Mouse (Mus musculus) c-Kit-positive CD71-positive TER-119-negative erythroid progenitor cells, embryonic 14.5 days (primary cell): ENCODE data around the gene Ccdc36.
A peak's percentile ranks its signal among the peaks of the same experiment; 100 is the strongest.

Source experiments
- DNase-seq: peaks from one replicate; pipeline ENCODE4 v3.0.0-alpha.2; 2013; ENCODE audit warnings: low read depth

Gene Ccdc36

DNA sequence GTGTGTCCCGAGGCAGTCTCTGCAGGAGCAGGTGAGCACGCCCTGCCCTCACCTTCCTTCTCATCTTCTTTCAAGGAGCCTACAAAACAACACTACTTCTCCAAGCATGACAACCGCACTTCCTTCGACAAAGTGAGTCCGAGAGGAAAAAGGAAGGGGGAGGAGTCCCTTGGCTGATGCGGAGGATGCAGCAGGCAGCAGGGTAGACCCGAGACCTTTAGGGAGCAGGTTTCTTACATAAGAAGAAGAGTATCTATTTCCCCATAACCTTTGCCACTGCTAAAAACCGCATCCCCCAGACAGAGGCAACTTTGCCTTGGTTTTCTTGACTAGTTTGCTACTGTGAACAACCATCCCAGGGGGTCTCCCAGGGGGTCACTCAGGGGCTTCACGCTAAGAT is 16.8 kb upstream of the Ccdc36 start:
- no peak for DNase-seq

DNA sequence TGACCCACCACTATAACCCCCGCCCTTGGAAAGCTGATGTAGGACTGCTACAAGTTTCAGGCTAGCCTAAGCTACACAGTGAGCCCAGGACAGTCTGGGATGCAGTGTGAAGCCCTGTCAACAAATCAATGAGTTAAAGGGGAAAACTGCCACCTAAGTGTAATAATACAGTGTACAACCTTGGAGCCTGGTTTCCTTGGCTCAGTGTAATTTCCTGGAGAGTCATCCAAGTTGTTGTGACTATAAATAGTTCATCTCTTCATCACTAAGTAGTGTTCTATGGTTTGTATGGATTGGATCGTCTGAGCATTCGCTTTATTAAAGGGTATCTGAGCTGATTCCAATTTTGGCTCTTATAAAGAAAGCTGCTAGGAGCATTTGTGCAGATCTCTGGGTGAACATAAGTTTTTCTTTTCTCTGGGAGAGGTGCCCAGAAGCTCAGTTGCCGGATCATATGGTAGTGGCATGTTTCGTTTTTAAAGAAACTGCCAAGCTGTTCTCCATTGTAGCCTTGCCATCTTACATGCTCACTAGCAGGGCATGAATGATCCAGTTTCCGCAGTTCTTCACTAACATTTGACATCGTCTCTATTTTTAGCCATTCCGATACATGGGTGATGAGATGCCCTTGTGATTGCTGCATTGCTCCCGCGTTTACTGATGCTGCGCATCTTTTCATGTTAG is 13.1 kb upstream of the Ccdc36 start:
- no peak for DNase-seq

DNA sequence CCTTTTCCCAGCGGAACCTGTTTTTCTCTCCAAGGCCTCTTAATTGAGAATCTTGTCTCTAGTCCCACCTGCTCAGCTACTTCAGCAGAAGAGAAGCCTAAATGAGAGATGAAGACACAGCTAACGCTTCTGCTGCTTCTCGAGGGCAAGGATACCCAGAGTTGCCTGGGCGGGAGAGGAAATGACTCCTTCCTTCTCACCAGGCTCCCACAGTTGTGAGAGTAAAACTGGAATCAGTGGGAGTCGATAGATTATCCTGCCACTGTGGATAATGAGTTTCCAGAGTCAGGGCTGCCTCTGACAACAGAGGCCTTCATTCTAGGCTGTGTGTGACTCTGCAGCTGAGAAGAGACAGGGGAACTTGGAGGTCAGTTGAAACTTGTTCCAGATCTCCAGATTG is 12.2 kb upstream of the Ccdc36 start:
- DNase-seq, result no peak

DNA sequence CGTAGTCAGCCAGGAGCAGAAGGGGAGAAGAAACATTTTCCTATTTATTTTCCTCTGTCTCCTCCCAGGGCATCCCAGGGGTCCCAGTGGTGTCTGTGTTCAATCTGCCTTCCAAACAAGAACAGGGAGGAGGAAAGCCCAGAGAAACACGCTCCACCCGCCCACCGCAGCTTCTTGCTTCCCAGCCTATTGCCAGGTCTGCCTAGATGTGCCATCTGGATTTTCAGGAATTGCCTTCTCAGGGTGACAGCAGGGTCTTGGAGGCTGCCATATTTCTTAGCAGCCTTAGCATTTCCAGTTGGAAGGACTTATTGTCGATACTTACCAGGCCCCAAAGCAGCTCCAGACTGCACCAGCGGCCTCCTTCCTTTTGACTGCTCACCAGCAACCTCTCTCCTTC is 10.9 kb upstream of the Ccdc36 start:
- no peak for DNase-seq

DNA sequence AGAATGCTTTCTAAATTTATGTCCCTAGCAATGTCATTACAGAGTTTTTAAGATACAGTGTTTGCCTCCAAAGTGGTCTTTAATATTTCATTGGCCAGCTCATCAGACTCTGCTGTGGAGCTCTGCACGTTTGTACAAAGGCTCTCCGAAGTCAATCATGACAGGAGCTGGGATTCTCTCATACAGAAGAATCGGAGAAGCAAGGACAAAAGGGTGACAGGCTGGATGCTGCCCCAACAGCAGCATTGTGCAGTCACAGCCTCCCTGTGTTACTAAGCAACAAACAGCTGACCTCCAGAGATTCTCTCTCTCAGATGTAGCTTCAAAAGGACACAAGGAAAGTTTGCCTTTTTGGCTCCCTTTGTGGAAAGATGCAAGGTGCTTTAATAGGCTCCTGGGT is 7.9 kb upstream of the Ccdc36 start, which contains the start of gene BC048562:
BC048562 (plus strand) TSS at position 301 of the 400 bp plus-strand sequence.
- DNase-seq, result no peak

DNA sequence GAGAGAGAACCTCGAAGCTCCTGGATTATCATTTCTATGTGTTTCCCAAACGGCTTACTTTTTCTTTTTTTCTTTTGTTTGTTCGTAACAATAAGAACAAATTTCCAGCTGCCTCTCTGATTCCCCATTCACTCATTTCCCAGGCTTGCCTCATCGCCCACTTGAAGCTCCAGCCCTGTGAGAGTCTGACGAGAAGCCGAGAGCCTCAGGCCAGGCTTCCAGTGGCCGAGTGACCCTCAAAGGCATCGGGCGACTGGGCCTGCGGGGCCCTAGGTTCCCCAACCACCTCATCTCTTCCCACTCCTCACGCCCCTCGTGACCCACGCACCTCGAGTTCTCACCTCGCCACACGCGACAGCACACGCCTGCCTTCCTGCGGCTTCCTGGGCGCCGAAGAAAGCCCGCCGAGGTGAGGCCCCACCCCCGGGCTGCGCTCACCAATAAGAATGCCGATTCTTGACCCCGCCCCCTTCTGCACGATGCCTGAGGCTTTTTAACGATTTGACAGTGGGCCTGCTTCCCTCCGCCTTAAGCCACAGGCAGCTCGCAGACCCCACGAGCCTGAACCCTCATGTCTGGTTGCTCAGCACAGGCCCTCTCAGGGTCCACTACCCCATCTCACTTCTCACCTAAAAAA is 3.3 kb upstream of the Ccdc36 start:
- DNase-seq, result no peak

DNA sequence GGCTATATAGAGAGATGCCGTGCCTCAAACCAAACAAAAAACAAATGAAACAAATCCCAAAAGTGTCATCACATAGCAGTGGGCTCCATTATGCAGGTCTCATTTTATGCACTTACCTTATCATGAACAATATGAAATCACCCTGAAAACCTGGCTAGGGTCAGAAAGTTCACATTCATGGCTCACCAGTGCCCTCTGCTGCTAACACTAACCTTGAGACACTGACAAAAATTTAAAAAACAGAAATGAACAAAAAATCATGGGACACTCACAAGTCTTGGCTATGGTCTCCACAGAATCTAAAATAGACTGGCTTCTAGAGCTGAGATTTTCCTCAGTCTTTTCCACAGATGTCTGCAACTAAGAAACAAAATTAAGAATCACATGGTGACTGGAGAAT is 16.1 kb downstream of the Ccdc36 start:
- DNase-seq, result peak; percentile 27

DNA sequence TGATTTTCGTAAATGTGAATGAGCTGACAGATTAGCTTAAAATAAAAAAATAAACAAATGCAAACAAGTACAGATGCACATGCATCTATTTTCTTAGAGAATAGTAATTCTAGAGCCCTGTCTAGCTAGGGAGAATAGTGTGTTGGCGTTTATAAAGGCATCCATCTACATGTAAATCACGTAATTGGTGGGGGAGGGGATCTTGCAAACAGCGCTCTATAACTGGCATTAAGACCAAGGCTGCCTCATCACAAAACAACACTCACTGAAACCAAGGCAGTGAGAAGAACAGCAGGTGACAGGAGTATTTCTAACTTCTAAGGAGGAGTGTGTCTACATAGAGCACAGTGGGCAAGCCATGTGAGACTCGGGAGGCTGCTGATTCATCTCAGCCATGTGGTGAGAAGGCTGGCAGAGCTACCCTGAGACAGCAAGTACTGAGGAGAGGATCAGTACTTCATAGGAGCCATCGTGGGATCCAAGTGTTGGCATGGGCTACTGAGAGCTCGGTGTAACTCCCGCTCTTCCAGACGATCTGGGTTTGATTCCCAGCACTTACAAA is 16.8 kb downstream of the Ccdc36 start:
- no peak for DNase-seq

DNA sequence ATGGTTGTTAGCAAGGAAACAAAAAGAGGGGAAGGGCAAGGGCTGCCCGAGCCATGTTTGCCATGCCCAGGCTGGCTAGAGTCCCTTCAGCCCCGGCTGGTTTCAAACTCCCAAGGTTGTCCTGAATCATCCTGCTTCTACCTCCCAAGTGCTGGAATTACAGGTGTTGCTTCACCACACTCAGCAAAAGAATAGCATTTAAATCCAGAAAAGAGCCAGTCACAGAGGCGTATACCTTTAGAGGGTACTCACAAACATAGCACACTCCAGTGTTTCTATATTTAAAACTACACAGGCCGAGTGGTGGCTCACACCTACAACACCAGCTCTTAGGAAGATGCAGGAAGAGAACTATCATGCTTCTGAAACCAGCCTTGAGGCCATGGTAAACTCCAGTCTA is 18.7 kb downstream of the Ccdc36 start:
- no peak for DNase-seq

DNA sequence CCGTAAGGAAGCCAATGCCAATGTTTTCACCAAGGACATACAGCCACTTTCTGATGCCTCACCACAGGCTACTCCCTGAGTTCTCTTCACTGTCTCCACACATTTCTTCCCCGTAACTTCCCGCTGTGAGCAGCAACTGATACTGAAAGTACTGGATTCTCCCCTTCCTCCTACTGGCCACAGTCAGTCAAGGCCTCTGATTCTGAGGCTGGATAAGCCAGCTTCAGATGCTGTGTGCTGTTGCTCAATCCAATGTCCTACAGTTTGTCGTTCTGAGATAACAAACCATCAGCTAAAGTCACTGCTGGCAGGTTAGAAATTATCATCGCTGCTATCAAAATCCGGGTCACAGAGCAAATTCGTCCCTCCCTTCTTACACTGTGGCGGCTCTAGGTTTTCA is 23.8 kb downstream of the Ccdc36 start:
- no peak for DNase-seq

DNA sequence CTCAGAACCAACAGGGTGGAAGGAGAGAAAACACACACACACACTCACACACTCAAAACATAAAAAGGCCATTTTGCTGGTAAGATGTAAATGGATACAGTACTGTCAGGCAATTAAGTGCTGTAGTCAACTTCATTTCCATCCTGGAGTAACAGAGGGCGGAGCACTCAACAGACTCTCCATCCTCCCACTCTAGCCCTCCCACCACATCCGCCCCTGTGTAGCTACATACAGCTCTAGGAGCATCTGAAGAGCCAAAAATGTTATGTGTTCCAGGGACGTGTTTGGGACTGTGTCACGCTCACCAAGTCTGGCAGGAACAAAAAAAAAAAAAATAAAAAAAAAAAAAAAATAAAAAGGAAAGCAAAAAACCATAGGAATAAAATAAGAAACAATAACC is 25.2 kb downstream of the Ccdc36 start:
- DNase-seq, result no peak

DNA sequence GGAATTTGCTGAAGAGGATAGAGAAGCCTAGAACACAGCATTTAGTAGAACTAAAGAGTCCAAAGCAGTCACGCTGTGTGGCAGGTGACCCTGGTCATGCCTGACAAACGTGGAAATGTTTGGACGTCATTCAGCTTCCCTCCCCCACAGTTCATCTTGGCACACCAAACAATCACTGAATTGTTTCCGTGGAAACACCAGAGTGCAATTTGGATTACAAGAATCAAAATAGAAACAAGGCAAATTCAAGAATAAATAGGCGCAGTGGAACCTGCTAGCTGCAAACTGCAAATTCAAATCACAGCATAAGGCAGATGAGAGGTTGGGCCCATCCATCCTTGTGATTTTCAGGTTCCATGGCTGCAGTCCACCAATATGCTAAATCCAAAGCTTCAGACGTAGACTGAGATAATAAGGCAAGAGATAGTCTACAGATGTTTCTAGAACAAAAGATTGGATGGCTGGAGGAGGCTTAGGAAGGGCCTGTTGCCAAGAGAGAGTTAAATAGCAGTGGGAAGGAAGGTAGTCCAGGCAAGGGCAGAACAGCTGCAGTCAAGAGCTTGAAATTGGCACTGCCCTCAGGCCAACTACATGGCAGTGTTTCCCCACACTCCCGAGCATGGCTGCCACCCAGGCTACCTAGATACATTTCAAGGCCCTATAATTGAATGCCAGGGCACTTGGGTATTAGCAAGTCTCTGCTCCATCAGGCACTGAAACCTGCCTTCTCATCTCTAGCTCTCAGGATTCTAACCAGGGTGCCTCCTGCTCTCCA is 26.9 kb downstream of the Ccdc36 start:
- no peak for DNase-seq

DNA sequence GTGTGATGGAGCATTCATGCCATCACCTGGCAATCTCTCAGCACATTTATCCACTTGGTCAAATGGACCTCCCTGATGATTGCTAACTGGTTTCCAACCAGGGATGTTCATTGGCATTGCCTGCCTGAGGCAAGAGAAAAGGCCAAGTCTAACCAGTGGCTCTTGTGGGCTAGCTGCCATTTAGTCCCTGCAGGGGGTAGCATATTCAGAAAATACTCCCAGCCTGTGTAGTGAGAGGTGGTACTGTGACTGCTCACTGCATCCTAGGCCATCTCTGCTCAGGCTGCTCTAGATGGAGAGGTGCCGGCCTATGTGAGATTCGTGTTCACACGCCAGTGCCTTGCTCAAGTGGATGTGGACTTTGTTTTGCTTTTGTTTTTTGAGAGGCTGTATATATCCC is 30.0 kb downstream of the Ccdc36 start:
- DNase-seq, result no peak

DNA sequence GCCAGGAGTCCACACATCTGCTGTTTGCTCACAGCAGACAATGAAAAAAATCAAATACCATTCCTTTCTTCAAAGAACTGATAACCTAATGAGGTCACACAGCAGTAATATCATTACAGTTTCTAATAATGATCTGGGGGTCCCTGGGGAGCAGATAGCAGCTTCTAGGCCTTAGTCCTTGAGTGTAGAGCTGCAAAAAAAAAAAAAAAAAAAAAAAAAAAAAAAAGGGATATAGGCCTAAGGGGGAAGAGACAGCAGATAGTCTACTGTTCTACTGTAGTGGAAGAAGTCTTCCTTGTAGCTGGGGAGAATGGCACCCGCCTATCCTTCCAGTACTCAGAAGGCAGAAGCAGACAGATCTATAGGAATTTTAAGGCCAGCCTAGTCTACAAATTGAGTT is 32.9 kb downstream of the Ccdc36 start:
- no peak for DNase-seq

DNA sequence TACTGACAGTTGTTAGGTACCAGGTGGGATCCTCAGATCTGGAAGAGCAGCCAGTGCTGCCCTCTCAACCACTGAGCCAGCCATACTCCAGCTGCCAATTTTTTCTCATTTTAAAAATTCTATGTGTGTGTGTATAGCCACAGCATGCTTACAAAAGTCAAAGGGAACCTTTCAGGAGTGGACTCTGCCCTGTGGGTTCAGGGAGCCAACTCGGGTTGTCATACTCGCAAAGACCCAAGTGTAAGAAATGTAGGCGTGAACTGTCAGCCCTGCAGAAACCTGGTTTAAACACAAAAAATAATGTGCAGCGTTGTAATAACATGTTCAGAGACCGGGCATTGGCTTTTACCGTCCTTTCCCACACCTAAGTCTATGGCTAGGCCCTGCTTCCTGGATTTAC is 34.1 kb downstream of the Ccdc36 start:
- DNase-seq, result no peak

DNA sequence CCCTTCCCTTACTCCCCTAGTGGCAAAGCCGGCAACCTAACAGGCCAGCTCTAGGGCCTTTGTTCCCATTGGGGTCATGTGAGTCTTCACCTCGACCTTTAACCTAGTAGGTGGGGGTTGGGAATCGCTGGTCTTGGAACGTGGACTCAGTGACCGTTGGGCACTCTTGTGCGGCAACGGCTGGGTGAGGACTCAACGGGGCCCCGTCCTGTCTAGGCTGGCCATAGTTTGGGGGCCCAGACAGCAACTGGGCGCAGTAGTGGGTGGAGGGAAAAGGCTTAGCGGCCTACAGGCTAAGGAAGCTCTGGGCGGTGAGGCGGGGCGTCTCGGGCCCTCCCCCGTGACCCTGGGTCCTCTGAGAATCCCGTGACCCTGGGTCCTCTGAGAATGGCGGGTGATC is 35.6 kb downstream of the Ccdc36 start, which contains the start of gene 1700102P08Rik:
1700102P08Rik (plus strand) TSS at position 130 of the 400 bp plus-strand sequence.
- no peak for DNase-seq

DNA sequence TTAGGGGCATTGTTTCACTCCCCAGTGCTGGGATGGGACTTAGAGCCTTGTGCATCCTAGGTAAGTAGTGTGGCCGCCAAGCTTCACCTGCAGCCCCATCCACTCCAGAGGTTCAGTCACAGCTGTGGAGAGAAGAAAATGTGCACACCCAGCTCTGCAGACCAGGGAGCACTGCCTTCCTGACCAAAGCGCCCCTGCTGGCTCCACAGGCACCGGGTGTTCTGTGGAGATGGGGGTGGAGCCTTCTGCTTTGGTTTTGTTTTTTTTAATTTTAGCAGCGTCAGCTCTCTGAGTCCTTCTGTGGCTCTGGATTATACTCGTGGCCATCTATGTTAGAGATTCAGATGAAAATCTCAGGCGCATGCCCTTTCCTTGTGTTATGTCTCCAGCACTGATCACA is 39.1 kb downstream of the Ccdc36 start:
- DNase-seq, result no peak

DNA sequence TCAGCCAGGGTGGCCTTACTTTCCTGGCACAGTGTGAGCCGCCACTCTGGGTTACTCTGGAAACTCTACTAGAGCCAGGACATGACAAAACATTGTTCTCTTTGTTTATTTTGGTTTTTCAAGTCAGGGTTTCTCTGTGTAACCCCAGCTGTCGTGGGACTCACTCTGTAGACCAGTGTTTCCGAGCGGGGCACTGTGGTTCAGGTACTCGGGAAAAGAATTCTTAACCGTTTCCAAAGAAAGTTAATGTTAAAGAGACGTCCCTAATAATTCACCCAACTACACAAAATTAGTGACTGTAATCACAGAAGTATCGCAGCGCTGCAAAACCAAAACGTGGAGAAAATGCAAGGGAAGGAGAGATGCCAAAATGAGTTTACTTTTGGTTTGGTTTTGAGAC is 39.7 kb downstream of the Ccdc36 start:
- no peak for DNase-seq

DNA sequence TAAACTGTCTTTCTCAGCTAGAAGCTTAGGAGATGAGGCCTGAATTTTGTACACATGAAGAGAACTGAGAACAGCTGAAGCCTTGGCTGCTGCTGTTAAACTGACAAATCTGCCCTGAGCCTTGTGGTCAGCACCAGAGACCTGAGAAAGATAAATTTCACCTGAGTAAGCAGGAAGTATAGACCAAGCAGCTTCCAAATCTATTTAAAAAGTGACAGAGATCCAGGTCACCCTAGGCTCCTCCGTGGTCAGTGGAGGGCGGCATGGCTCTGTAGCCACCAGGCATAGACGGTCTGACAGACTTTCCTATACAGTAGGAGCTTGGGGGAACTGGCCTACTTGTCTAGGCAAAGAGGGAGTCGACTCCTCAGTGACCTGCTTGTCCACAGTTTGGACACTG is 41.5 kb downstream of the Ccdc36 start:
- DNase-seq, result no peak

DNA sequence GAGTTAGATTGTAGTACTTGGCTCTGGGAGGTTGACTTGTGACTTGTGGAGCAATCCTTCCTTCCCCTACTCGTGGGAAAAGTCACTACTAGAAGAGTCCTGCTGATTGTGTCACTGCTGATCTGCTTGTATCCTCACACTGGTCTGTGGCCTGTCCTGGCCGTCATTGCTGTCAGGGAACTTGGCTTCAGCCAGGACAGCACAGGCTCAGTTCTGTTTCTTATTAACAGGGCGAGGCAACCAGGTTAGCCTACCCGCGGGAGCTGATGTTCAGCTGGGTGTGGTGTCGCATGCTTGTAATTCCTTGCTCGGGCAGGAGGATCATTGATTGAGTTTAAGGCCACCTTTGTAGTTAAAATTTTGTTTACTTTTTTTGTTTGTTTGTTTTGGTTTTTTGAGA is 43.3 kb downstream of the Ccdc36 start:
- no peak for DNase-seq

DNA sequence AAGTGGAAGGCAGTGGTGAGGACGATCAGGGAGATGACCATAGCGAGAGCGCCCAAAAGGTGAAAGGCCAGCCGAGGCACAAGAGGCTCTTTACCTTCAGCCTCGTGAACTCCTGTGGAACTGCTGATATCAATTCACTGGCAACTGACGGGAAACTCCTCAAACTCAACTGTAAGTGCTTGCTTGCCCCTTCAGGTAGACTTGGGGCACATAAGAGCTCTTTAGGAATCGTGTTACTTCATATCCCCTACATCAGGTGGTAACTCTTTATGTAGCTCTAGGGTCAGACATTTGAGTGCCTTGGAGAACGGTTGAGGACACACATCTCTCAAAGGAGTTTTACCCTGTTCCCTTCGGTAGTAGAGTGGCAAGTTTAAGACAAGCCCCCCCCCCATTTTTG is 46.9 kb downstream of the Ccdc36 start:
- no peak for DNase-seq

DNA sequence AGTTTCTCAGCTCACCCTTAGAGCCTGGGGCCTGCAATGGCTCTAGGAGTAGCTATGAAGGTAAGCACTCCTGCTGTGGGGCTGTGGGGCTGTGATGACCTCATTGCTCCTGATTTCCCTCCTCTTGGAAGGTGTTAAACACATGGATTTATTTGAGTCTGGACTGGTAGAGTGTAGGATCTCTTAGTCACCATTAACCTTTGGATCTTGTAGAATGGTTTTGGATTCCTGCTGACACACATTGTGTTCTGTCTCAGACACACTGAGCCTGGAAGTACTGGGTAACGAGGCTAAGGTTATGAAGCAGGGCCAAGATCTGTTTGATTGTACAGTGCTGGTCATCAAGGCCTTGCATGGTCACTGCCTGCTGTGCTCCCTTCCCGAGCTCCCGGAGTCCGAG is 49.0 kb downstream of the Ccdc36 start:
- no peak for DNase-seq

DNA sequence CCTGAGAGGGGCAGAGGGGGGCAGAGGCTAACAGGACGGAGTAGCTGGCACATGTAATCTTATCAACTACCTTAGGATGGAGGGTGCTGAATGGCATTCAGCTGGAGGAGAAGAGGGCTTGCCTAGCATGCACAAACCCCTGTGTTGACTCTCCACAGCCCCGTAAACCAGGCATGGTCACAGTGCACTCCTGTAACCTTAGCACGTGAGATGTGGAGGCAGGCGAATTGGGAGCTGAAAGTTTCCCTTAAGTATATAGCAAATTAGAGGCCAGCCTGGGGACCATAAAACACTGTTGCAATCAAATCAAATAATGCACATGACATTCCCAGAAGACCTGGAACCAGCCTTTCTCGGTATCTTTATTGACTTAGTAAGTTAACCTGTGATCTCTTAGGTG is 49.5 kb downstream of the Ccdc36 start:
- DNase-seq, result no peak
